Mouse (Mus musculus): Measurements from ENCODE around the gene Tbc1d16.

DNA sequence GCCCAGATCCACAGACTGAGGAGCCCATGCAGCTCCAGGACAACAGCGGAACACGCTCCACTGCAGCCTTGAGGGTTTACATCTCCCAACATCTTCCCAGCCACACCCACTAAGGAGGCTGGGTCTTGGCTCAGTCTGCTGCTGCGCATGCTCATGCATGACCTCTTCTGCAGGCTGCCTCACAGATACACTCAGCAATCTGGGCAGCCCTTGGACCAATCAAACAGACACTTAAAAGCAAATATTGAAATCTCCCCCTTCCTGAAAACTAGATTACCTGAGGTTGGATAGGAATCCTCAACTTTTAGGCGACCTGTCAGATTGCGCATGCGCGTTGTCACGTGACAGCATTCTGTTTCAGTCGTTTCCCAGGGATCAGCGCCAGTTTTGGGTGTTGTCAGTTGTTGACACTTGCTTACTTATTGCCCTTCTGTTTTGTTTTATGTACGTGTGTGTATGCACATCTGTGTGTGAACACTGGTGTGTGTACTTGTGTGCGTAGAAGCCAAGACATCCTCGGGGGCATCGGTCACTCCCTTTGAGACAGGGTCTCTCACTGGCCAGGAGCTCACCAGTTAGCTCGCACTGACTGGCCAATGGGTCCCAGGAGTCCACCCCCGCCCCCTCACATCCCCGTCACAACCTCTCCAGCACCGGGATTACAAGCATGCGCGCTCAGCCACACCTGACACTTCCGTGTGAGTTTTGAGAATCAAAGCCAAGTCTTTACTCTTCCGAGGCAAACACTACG lies 30.4 kb upstream of the Tbc1d16 start:
- TF ChIP-seq CTCF (IDR thresholded peaks at IDR 0.05; ENCODE audit: control insufficient read depth, insufficient read depth, low read length): no peak
- no peak for TF ChIP-seq POLR2A (IDR thresholded peaks at IDR 0.05; ENCODE audit: borderline replicate concordance, control insufficient read depth, low read depth, low read length)
